Mouse (Mus musculus) embryonic facial prominence, embryonic 14.5 days (tissue): ENCODE measurements around the gene Dnajb2. TPM values are rescaled to one million over a fixed set of nuclear protein-coding genes. Genes with fewer than 3 reads are reported as not detected.
"Not testable (repeated sequence)": the region's sequence is repeated elsewhere in the genome, so short reads cannot be mapped to it uniquely, and the experiment has no call there.

Experiments used
- ATAC-seq: fragments of 200-750 bp; cut with Nextera tagmentation; 2 replicates; pipeline ENCODE4 v1.8.0; 2017; ENCODE audit warnings: low read depth, moderate number of reproducible peaks, moderate TSS enrichment
- DNase-seq: peaks from one replicate; pipeline ENCODE4 v3.0.0-alpha.2; 2015; ENCODE audit warnings: low spot score
- H3K27ac ChIP-seq: fragments of 300-500 bp; sonication (generic); replicated peaks from 2 replicates; pipeline ENCODE4 v1.5.1; 2014; ENCODE audit warnings: low read depth, mild to moderate bottlenecking, low read length, moderate library complexity
- H3K27me3 ChIP-seq: fragments of 300-500 bp; sonication (generic); replicated peaks from 2 replicates; pipeline ENCODE4 v1.6.1; 2014; ENCODE audit warnings: low read length; ENCODE audit not compliant: control insufficient read depth, insufficient read depth
- H3K36me3 ChIP-seq: fragments of 300-500 bp; sonication (generic); 2 replicates; pipeline ENCODE4 v1.6.1; 2014; ENCODE audit warnings: low read length, mixed read lengths; ENCODE audit not compliant: control insufficient read depth, insufficient read depth
- H3K4me1 ChIP-seq: fragments of 300-500 bp; sonication (generic); 2 replicates; pipeline ENCODE4 v1.6.1; 2014; ENCODE audit warnings: antibody characterized with exemption, low read length; ENCODE audit not compliant: control insufficient read depth, insufficient read depth
- H3K4me2 ChIP-seq: fragments of 300-500 bp; sonication (generic); 2 replicates; pipeline ENCODE4 v1.6.1; 2014; ENCODE audit warnings: low read depth, mild to moderate bottlenecking, low read length, moderate library complexity, mixed read lengths
- H3K4me3 ChIP-seq: fragments of 300-500 bp; sonication (generic); 2 replicates; pipeline ENCODE4 v1.5.1; 2014; ENCODE audit warnings: low read depth, mild to moderate bottlenecking, low read length
- H3K9ac ChIP-seq: fragments of 300-500 bp; sonication (generic); 2 replicates; pipeline ENCODE4 v1.6.1; 2014; ENCODE audit warnings: low read depth, mild to moderate bottlenecking, low read length, moderate library complexity, mixed read lengths
- H3K9me3 ChIP-seq: fragments of 300-500 bp; sonication (generic); 2 replicates; pipeline ENCODE4 v1.6.1; 2016; ENCODE audit warnings: low read length; ENCODE audit not compliant: control insufficient read depth
- whole genome bisulfite sequencing: fragments of 180-500 bp; shearing (Covaris S2); extraction: QIAGEN DNeasy Blood & Tissue Kit; methylation state at CpG from one replicate; pipeline ENCODE4 v1.1.7; 2014; 5-methylcytosine and 5-hydroxymethylcytosine counted together
- polyA plus RNA-seq: library from polyadenylated mRNA; unstranded; fragments of >200 nt; fragmentation: Nextera tagmentation; extraction: Ambion mirVana; gene quantifications from 2 replicates; pipeline ENCODE4 v1.2.1, GENCODE M21; 2014

Gene Dnajb2
- polyA plus RNA-seq, 1 experiment from 2014 or later, result 20.0 TPM

DNA sequence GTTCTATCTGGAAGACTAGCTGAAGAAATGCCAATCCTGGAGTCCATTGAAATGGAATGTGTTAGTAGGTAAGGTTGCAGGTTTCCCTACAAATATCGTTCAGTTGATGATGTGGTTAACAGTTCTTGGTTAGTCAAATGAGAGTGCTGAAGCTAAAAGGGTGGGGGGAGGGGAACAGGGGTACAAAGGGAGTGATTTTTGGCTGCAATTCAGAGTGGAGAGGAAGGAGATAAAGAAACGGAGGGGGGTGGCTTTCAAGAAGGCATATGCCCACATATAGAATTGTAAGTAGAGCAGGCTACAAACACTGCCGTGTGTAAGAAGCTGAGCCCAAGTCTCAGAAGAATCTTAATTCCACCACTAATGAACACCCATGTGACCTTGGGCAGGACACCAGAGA, 10.7 kb upstream of the Dnajb2 start:
- Histone ChIP-seq H3K4me3 (no peak overlapping the region), H3K27me3 (peaks cover 13% of the 10 kb centered on the region), H3K4me2 (no peak overlapping the region), H3K9me3 (no peaks in the 10 kb centered on the region), H3K4me1 (no peaks in the 10 kb centered on the region), H3K9ac (no peak overlapping the region), H3K36me3 (no peaks in the 10 kb centered on the region), H3K27ac (no peak overlapping the region)
- 60% methylated on average over 3 of the region's 3 CpGs for WGBS
- DNase-seq (no peak), ATAC-seq (no peak)

- ATAC-seq, result no peak
- no peak overlapping the region for H3K9ac ChIP-seq
- no peaks in the 10 kb centered on the region for H3K4me1 ChIP-seq
- DNase-seq, result no peak
- WGBS, result 50% methylated on average over 2 of the region's 2 CpGs
- H3K27ac ChIP-seq, result no peak overlapping the region
- H3K4me2 ChIP-seq, result no peak overlapping the region
- H3K36me3 ChIP-seq, result no peaks in the 10 kb centered on the region
- peaks cover 6% of the 10 kb centered on the region for H3K27me3 ChIP-seq
- H3K4me3 ChIP-seq, result no peak overlapping the region
- no peaks in the 10 kb centered on the region for H3K9me3 ChIP-seq
These were observed 10.1 kb upstream of the Dnajb2 start for GRCm38 (mm10) chr1:75226138-75226537.

DNA sequence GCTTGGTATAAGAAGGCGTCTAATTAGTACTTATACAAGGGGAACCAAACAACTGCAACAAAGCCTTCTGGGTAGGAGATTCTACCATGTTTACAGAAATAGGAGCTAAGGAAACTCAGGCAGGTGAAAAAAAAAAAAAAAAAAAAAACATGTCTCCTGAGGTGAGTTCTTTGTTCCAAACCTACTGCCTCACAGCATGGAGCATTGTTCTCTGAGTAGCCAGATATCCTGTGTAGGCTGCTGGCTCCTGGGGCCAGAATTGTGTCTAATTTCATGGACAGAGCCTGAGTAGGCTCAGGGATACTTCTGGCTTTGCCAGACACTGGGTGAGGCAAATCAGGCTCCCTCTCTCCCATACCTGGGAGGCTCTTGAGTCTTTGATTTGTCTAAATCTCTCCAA, 8.6 kb upstream of the Dnajb2 start:
- DNase-seq (no peak), ATAC-seq (no peak)
- Histone ChIP-seq H3K36me3 (no peaks in the 10 kb centered on the region), H3K27me3 (no peaks in the 10 kb centered on the region), H3K27ac (no peak overlapping the region), H3K4me2 (no peak overlapping the region), H3K4me3 (no peak overlapping the region), H3K4me1 (no peaks in the 10 kb centered on the region), H3K9ac (no peak overlapping the region), H3K9me3 (no peaks in the 10 kb centered on the region)
- 56% methylated on average over 1 of the region's 1 CpGs for WGBS

GRCm38 (mm10) chr1:75229158-75229557, 7.0 kb upstream of the Dnajb2 start:
- Histone ChIP-seq H3K9ac (no peak overlapping the region), H3K27ac (no peak overlapping the region), H3K27me3 (no peaks in the 10 kb centered on the region), H3K36me3 (no peaks in the 10 kb centered on the region), H3K4me2 (no peak overlapping the region), H3K4me1 (no peaks in the 10 kb centered on the region), H3K9me3 (no peaks in the 10 kb centered on the region), H3K4me3 (no peak overlapping the region)
- WGBS, result 67% methylated on average over 4 of the region's 4 CpGs
- no peak for ATAC-seq
- DNase-seq, result no peak

DNA sequence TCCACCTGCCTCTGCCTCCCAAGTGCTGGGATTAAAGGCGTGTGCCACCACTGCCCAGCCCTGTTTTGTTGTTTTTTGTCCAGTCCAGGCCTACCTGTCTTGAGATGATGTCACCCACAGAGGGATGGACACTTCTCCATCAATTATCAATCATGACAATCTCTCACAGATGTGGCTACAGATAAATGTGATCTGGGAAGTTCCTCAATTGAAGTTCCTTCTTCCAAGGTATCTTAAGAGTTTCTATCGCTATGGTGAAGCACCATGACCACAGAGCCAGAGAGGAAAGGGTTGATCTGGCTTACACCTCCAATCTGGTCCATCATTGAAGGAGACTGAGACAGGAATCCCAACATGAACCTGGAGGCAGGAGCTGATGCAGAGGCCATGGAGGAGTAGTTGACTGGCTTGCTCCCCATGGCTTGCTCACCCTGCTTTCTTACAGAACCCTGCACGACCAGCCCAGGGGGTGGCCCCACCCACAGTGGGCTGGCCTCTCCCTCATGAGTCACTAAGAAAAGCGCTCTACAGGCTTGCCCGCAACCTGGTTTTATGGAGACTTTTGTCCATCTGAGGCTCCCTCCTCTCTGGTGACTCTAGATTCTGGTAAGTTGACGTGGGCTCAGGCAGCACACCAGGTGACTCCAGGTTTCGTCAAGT, 5.7 kb upstream of the Dnajb2 start:
- no peak overlapping the region for H3K27ac ChIP-seq

GRCm38 (mm10) chr1:75231224-75231623, 5.0 kb upstream of the Dnajb2 start:
- Histone ChIP-seq H3K4me2 (no peak overlapping the region), H3K27ac (no peak overlapping the region), H3K27me3 (no peaks in the 10 kb centered on the region), H3K9ac (no peak overlapping the region), H3K4me3 (no peak overlapping the region), H3K9me3 (no peaks in the 10 kb centered on the region), H3K4me1 (no peaks in the 10 kb centered on the region), H3K36me3 (no peaks in the 10 kb centered on the region)
- ATAC-seq (no peak), DNase-seq (no peak)
- 73% methylated on average over 4 of the region's 4 CpGs for WGBS

More for the DNA sequence above, 5.7 kb upstream of the Dnajb2 start:
- no peak for DNase-seq
- H3K27me3 ChIP-seq, result no peaks in the 10 kb centered on the region
- ATAC-seq, result no peak
- no peaks in the 10 kb centered on the region for H3K36me3 ChIP-seq
- no peak overlapping the region for H3K9ac ChIP-seq
- no peak overlapping the region for H3K4me2 ChIP-seq
- no peak overlapping the region for H3K4me3 ChIP-seq
- WGBS, result 69% methylated on average over 7 of the region's 7 CpGs
- H3K9me3 ChIP-seq, result no peaks in the 10 kb centered on the region
- no peaks in the 10 kb centered on the region for H3K4me1 ChIP-seq

- WGBS, result 69% methylated on average over 5 of the region's 5 CpGs
- no peak within 1 kb of the TSS for H3K4me2 ChIP-seq
- H3K27ac ChIP-seq, result no peak within 1 kb of the TSS
- ATAC-seq (no peak), DNase-seq (no peak)
- no peaks in the 10 kb centered on the region for H3K27me3 ChIP-seq
- H3K4me1 ChIP-seq, result no peaks in the 10 kb centered on the region
- no peaks in the 10 kb centered on the region for H3K36me3 ChIP-seq
- H3K9ac ChIP-seq, result no peak within 1 kb of the TSS
- no peaks in the 10 kb centered on the region for H3K9me3 ChIP-seq
- no peak within 1 kb of the TSS for H3K4me3 ChIP-seq
These were observed 4.5 kb upstream of the Dnajb2 start, which contains the start of gene A630095N17Rik for GRCm38 (mm10) chr1:75231664-75232152. A630095N17Rik (minus strand) TSS chr1:75232102.

GRCm38 (mm10) chr1:75232489-75232888, 3.7 kb upstream of the Dnajb2 start:
- not testable (repeated sequence) for H3K4me2 ChIP-seq, H3K4me3 ChIP-seq, H3K27me3 ChIP-seq, H3K4me1 ChIP-seq, H3K27ac ChIP-seq, H3K9ac ChIP-seq, H3K9me3 ChIP-seq, ATAC-seq, DNase-seq, H3K36me3 ChIP-seq
- 63% methylated on average over 4 of the region's 4 CpGs for WGBS

GRCm38 (mm10) chr1:75234606-75235005, 1.6 kb upstream of the Dnajb2 start:
- H3K27ac ChIP-seq, result no peak overlapping the region
- H3K4me2 ChIP-seq, result peak overlapping the region; percentile 6; the same call in 1 of the 2 replicates
- ATAC-seq (peak; percentile 44; the same call in 1 of the 2 replicates), DNase-seq (peak; percentile 80)
- WGBS, result 0% methylated on average over 8 of the region's 8 CpGs
- peaks cover 6% of the 10 kb centered on the region; the same call in 1 of the 2 replicates for H3K36me3 ChIP-seq
- no peaks in the 10 kb centered on the region for H3K27me3 ChIP-seq
- H3K4me1 ChIP-seq, result no peaks in the 10 kb centered on the region
- H3K9ac ChIP-seq, result peak overlapping the region; percentile 15; the same call in 1 of the 2 replicates
- H3K4me3 ChIP-seq, result no peak overlapping the region
- no peaks in the 10 kb centered on the region for H3K9me3 ChIP-seq
